Mouse (Mus musculus) forebrain, embryonic 15.5 days (tissue): ENCODE measurements around the gene Slc6a2. TPM values are rescaled to one million over a fixed set of nuclear protein-coding genes. Genes with fewer than 3 reads are reported as not detected.
A peak's percentile ranks its signal among the peaks of the same experiment; 100 is the strongest.

Experiments used
- ATAC-seq: fragments of 200-750 bp; cut with Nextera tagmentation; replicated peaks from 2 replicates; pipeline ENCODE4 v1.8.0; 2017; ENCODE audit warnings: mild to moderate bottlenecking, moderate TSS enrichment, moderate library complexity
- H3K27ac ChIP-seq: fragments of 300-500 bp; sonication (generic); replicated peaks from 2 replicates; pipeline ENCODE4 v1.5.1; 2015; ENCODE audit warnings: mild to moderate bottlenecking, inconsistent platforms
- H3K27me3 ChIP-seq: fragments of 300-500 bp; sonication (generic); 2 replicates; pipeline ENCODE4 v1.6.1; 2015; ENCODE audit warnings: inconsistent platforms
- H3K36me3 ChIP-seq: fragments of 300-500 bp; sonication (generic); 2 replicates; pipeline ENCODE4 v1.6.1; 2015; ENCODE audit warnings: mild to moderate bottlenecking, inconsistent platforms
- H3K4me1 ChIP-seq: fragments of 300-500 bp; sonication (generic); 2 replicates; pipeline ENCODE4 v1.6.1; 2015; ENCODE audit warnings: inconsistent platforms
- H3K4me2 ChIP-seq: fragments of 300-500 bp; sonication (generic); replicated peaks from 2 replicates; pipeline ENCODE4 v1.6.1; 2015; ENCODE audit warnings: mild to moderate bottlenecking, inconsistent platforms
- H3K4me3 ChIP-seq: fragments of 300-500 bp; sonication (generic); 2 replicates; pipeline ENCODE4 v1.5.1; 2015; ENCODE audit warnings: mild to moderate bottlenecking, inconsistent platforms
- H3K9ac ChIP-seq: fragments of 300-500 bp; sonication (generic); replicated peaks from 2 replicates; pipeline ENCODE4 v1.6.1; 2015; ENCODE audit warnings: mild to moderate bottlenecking, inconsistent platforms
- H3K9me3 ChIP-seq: fragments of 300-500 bp; sonication (generic); 2 replicates; pipeline ENCODE4 v1.6.1; 2016; ENCODE audit warnings: inconsistent platforms
- WGBS: fragments of 180-500 bp; shearing (Covaris S2); methylation state at CpG from one replicate; pipeline ENCODE4 v1.1.7; 2015; ENCODE audit warnings: mixed read lengths; 5-methylcytosine and 5-hydroxymethylcytosine counted together
- polyA plus RNA-seq: library from polyadenylated mRNA; unstranded; fragments of >200 nt; fragmentation: Nextera tagmentation; extraction: Ambion mirVana; gene quantifications from 2 replicates; pipeline ENCODE4 v1.2.1, GENCODE M21; 2015

Slc6a2 gene
- polyA plus RNA-seq, 1 experiment from 2014 or later: 0.03 TPM

DNA sequence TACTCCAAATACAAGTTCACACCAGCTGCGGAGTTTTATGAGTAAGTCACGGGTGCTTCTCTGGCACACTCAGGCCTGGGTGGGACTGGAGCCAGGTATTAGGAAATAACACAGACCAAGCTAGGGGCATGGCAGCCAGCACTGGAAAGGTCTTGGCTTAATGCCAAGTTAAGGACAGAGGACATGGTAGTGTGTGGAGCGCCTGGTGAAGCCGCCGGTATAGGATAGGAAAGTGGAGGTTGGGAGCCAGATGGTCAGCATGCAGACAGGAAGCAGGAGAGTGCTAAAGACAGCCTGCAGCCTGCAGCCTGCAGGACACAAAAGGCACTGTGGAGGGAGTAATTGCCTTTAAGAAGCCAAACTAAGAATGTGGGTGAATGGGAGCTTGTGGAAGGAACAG is 13.1 kb downstream of the Slc6a2 start:
- ATAC-seq: peak; percentile 68

DNA sequence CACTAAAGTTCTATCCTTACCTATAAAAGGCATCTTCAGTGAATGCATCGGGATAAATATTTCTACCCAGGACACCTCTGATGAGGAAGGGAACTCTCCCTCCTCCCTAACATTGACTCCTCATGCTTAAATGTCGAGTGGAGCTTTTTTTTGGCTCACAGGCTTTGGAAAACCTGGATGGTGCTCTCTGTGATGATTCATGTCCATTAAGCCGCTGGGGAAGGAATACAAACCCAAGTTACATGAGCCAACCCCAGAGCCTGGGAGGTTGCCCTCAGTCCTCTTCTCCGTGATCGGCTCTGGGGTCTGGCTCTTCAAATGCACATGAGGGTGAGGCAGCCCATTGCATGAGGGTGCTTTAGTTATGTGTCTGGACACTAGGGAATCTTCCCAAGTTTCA is 16.8 kb downstream of the Slc6a2 start:
- no peak for ATAC-seq
- WGBS: 91% methylated on average over 5 of the region's 5 CpGs
- Histone ChIP-seq H3K4me2 (no peak overlapping the region), H3K36me3 (no peaks in the 10 kb centered on the region), H3K9ac (no peak overlapping the region), H3K27me3 (no peaks in the 10 kb centered on the region), H3K9me3 (no peaks in the 10 kb centered on the region), H3K4me1 (peaks cover 7% of the 10 kb centered on the region; the same call in 1 of the 2 replicates), H3K4me3 (no peak overlapping the region), H3K27ac (no peak overlapping the region)

More for the DNA sequence above, 13.1 kb downstream of the Slc6a2 start:
- no peak overlapping the region for H3K4me3 ChIP-seq
- H3K27me3 ChIP-seq: no peaks in the 10 kb centered on the region
- 45% methylated on average over 5 of the region's 5 CpGs for WGBS
- H3K27ac ChIP-seq: no peak overlapping the region
- H3K4me2 ChIP-seq: no peak overlapping the region
- H3K9me3 ChIP-seq: no peaks in the 10 kb centered on the region
- no peaks in the 10 kb centered on the region for H3K36me3 ChIP-seq
- H3K9ac ChIP-seq: no peak overlapping the region
- H3K4me1 ChIP-seq: peaks cover 7% of the 10 kb centered on the region; the same call in 1 of the 2 replicates

GRCm38 (mm10) chr8:92982491-92982890 is 22.6 kb downstream of the Slc6a2 start:
- Histone ChIP-seq H3K27me3 (no peaks in the 10 kb centered on the region), H3K9me3 (no peaks in the 10 kb centered on the region), H3K4me3 (no peak overlapping the region), H3K4me2 (no peak overlapping the region), H3K36me3 (no peaks in the 10 kb centered on the region), H3K27ac (no peak overlapping the region), H3K4me1 (no peaks in the 10 kb centered on the region), H3K9ac (no peak overlapping the region)
- 77% methylated on average over 3 of the region's 3 CpGs for WGBS
- no peak for ATAC-seq

- no peak for ATAC-seq
- WGBS: 64% methylated on average over 2 of the region's 2 CpGs
- no peaks in the 10 kb centered on the region for H3K36me3 ChIP-seq
- no peak overlapping the region for H3K4me2 ChIP-seq
- H3K27me3 ChIP-seq: no peaks in the 10 kb centered on the region
- H3K9ac ChIP-seq: no peak overlapping the region
- H3K27ac ChIP-seq: no peak overlapping the region
- no peak overlapping the region for H3K4me3 ChIP-seq
- no peaks in the 10 kb centered on the region for H3K4me1 ChIP-seq
- no peaks in the 10 kb centered on the region for H3K9me3 ChIP-seq
Observed at GRCm38 (mm10) chr8:92984376-92984775, 24.5 kb downstream of the Slc6a2 start.

DNA sequence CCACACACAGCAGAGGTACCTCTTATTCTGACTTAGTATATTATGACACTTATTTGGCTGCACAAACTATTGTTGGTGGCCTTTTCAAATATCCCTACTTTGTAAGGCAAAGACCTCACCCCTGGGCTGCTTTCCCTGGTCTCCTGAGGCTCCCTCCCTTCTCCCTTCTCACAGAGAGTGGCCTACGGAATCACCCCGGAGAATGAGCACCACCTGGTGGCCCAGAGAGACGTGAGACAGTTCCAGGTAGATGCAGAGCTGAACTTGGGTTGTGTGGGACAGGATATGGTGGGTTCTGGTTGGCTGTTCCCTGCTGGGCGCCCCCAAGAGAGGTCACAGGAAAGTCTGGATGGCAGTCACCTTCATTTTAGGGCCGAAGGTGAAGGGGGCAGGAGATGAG is 37.0 kb downstream of the Slc6a2 start:
- no peaks in the 10 kb centered on the region for H3K9me3 ChIP-seq
- H3K4me2 ChIP-seq: no peak overlapping the region
- no peak overlapping the region for H3K9ac ChIP-seq
- no peak for ATAC-seq
- 34% methylated on average over 5 of the region's 5 CpGs for WGBS
- no peaks in the 10 kb centered on the region for H3K4me1 ChIP-seq
- H3K27me3 ChIP-seq: no peaks in the 10 kb centered on the region
- H3K27ac ChIP-seq: no peak overlapping the region
- no peaks in the 10 kb centered on the region for H3K36me3 ChIP-seq
- H3K4me3 ChIP-seq: no peak overlapping the region

GRCm38 (mm10) chr8:92998600-92998999 is 38.7 kb downstream of the Slc6a2 start:
- Histone ChIP-seq H3K4me3 (no peak overlapping the region), H3K4me2 (no peak overlapping the region), H3K9me3 (no peaks in the 10 kb centered on the region), H3K27me3 (no peaks in the 10 kb centered on the region), H3K27ac (no peak overlapping the region), H3K36me3 (no peaks in the 10 kb centered on the region), H3K9ac (no peak overlapping the region), H3K4me1 (no peaks in the 10 kb centered on the region)
- ATAC-seq: no peak
- 47% methylated on average over 2 of the region's 2 CpGs for WGBS

GRCm38 (mm10) chr8:93010286-93010685 is 50.4 kb downstream of the Slc6a2 start:
- 34% methylated on average over 5 of the region's 5 CpGs for WGBS
- no peaks in the 10 kb centered on the region for H3K27me3 ChIP-seq

GRCm38 (mm10) chr8:93011439-93011838 is 51.6 kb downstream of the Slc6a2 start:
- 11% methylated on average over 9 of the region's 9 CpGs for WGBS
- ATAC-seq: peak; percentile 87

More at GRCm38 (mm10) chr8:93010286-93010685, 50.4 kb downstream of the Slc6a2 start:
- no peak for ATAC-seq
- no peak overlapping the region for H3K4me2 ChIP-seq
- no peak overlapping the region for H3K9ac ChIP-seq
- no peak overlapping the region for H3K4me3 ChIP-seq
- H3K27ac ChIP-seq: no peak overlapping the region
- no peaks in the 10 kb centered on the region for H3K36me3 ChIP-seq
- no peaks in the 10 kb centered on the region for H3K9me3 ChIP-seq
- no peaks in the 10 kb centered on the region for H3K4me1 ChIP-seq

GRCm38 (mm10) chr8:93012226-93012625 is 52.3 kb downstream of the Slc6a2 start:
- Histone ChIP-seq H3K36me3 (no peaks in the 10 kb centered on the region), H3K4me2 (no peak overlapping the region), H3K9ac (no peak overlapping the region), H3K9me3 (no peaks in the 10 kb centered on the region), H3K4me3 (no peak overlapping the region), H3K27me3 (no peaks in the 10 kb centered on the region), H3K4me1 (no peaks in the 10 kb centered on the region), H3K27ac (no peak overlapping the region)
- 79% methylated on average over 6 of the region's 6 CpGs for WGBS
- ATAC-seq: no peak

More at GRCm38 (mm10) chr8:93011439-93011838, 51.6 kb downstream of the Slc6a2 start:
- no peaks in the 10 kb centered on the region for H3K36me3 ChIP-seq
- H3K4me3 ChIP-seq: no peak overlapping the region
- H3K9me3 ChIP-seq: no peaks in the 10 kb centered on the region
- H3K9ac ChIP-seq: no peak overlapping the region
- H3K4me2 ChIP-seq: no peak overlapping the region
- H3K4me1 ChIP-seq: no peaks in the 10 kb centered on the region
- no peaks in the 10 kb centered on the region for H3K27me3 ChIP-seq
- H3K27ac ChIP-seq: no peak overlapping the region

DNA sequence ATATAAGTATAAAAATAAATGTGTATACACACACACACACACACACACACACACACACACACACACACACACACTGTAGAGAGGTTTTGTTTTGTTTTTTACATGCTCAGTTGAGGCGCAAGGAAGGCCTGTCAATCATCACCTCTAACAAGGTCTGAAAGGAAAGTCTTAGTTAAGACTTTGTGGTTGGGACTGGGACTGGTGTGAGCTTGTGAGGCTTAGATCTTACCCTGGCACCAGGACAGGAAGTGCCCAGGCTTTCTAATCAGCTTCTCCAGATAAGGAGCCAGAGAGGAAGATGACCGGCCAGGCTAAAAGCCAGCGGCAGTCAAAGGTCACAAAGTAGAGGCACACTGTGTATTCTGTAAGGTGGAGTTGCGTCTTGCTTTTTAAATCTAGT is 54.4 kb downstream of the Slc6a2 start:
- 90% methylated on average over 4 of the region's 4 CpGs for WGBS
- Histone ChIP-seq H3K27ac (no peak overlapping the region), H3K4me2 (no peak overlapping the region), H3K4me1 (no peaks in the 10 kb centered on the region), H3K9ac (no peak overlapping the region), H3K9me3 (no peaks in the 10 kb centered on the region), H3K27me3 (no peaks in the 10 kb centered on the region), H3K36me3 (no peaks in the 10 kb centered on the region), H3K4me3 (no peak overlapping the region)
- ATAC-seq: no peak

GRCm38 (mm10) chr8:93021738-93022137 is 61.9 kb downstream of the Slc6a2 start:
- H3K4me2 ChIP-seq: no peak overlapping the region
- H3K27ac ChIP-seq: no peak overlapping the region
- H3K9ac ChIP-seq: no peak overlapping the region
- no peaks in the 10 kb centered on the region for H3K9me3 ChIP-seq
- 65% methylated on average over 5 of the region's 5 CpGs for WGBS
- no peak for ATAC-seq
- H3K27me3 ChIP-seq: no peaks in the 10 kb centered on the region
- no peak overlapping the region for H3K4me3 ChIP-seq
- no peaks in the 10 kb centered on the region for H3K4me1 ChIP-seq
- H3K36me3 ChIP-seq: no peaks in the 10 kb centered on the region

- H3K9me3 ChIP-seq: no peaks in the 10 kb centered on the region
- ATAC-seq: no peak
- H3K36me3 ChIP-seq: no peaks in the 10 kb centered on the region
- H3K9ac ChIP-seq: no peak overlapping the region
- no peaks in the 10 kb centered on the region for H3K27me3 ChIP-seq
- no peak overlapping the region for H3K4me2 ChIP-seq
- H3K27ac ChIP-seq: no peak overlapping the region
- no peaks in the 10 kb centered on the region for H3K4me1 ChIP-seq
- 73% methylated on average over 2 of the region's 2 CpGs for WGBS
- no peak overlapping the region for H3K4me3 ChIP-seq
Observed at GRCm38 (mm10) chr8:93030664-93031063, 70.8 kb downstream of the Slc6a2 start.

DNA sequence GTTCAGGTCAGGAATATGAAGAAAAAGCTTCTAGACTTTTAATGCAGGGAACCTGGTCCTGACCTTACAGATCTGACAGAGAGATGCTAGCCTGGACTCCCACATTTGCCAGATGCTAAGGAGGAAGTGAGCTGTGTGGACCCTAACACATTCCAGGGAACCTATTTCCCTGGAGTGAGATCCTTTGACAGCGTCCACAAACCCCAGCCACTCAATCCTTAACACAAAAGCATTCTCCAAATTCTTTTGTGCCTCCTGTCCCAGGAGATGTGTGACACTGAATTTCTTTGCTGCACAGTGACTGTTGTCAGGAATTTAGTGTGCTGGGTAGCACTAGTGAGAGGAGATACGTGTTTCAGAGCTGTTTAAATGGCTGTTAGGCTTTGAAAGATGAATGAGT is 79.0 kb downstream of the Slc6a2 start:
- H3K9me3 ChIP-seq: no peaks in the 10 kb centered on the region
- H3K36me3 ChIP-seq: no peaks in the 10 kb centered on the region
- H3K27me3 ChIP-seq: no peaks in the 10 kb centered on the region
- 2% methylated on average over 2 of the region's 2 CpGs for WGBS
- no peak overlapping the region for H3K4me2 ChIP-seq
- no peak overlapping the region for H3K9ac ChIP-seq
- no peak overlapping the region for H3K27ac ChIP-seq
- H3K4me1 ChIP-seq: no peaks in the 10 kb centered on the region
- ATAC-seq: no peak
- no peak overlapping the region for H3K4me3 ChIP-seq
